Mouse (Mus musculus) intestine, postnatal 0 days (tissue): ENCODE results near the gene Egln3. TPM values are rescaled to one million over a fixed set of nuclear protein-coding genes. Genes with fewer than 3 reads are reported as not detected.

Experiments
- ATAC-seq: fragments of 200-750 bp; cut with Nextera tagmentation; 2 replicates; pipeline ENCODE4 v1.8.0; 2017; ENCODE audit warnings: mild to moderate bottlenecking, moderate TSS enrichment, moderate library complexity
- H3K27ac ChIP-seq: fragments of 300-500 bp; sonication (generic); 2 replicates; pipeline ENCODE4 v1.5.1; 2014; ENCODE audit warnings: mild to moderate bottlenecking, low read depth, low read length, moderate library complexity
- H3K27me3 ChIP-seq: fragments of 300-500 bp; sonication (generic); replicated peaks from 2 replicates; pipeline ENCODE4 v1.6.1; 2014; ENCODE audit warnings: low read length, mixed read lengths; ENCODE audit not compliant: control insufficient read depth, insufficient read depth
- H3K36me3 ChIP-seq: fragments of 300-500 bp; sonication (generic); 2 replicates; pipeline ENCODE4 v1.6.1; 2014; ENCODE audit warnings: mild to moderate bottlenecking, moderate library complexity; ENCODE audit not compliant: control insufficient read depth, insufficient read depth
- H3K4me1 ChIP-seq: fragments of 300-500 bp; sonication (generic); replicated peaks from 2 replicates; pipeline ENCODE4 v1.6.1; 2014; ENCODE audit warnings: antibody characterized with exemption, low read length, mixed read lengths; ENCODE audit not compliant: control insufficient read depth, insufficient read depth
- H3K4me2 ChIP-seq: fragments of 300-500 bp; sonication (generic); replicated peaks from 2 replicates; pipeline ENCODE4 v1.6.1; 2014; ENCODE audit warnings: low read depth, mild to moderate bottlenecking, moderate library complexity
- H3K4me3 ChIP-seq: fragments of 300-500 bp; sonication (generic); 2 replicates; pipeline ENCODE4 v1.5.1; 2014; ENCODE audit warnings: low read depth, low read length
- H3K9ac ChIP-seq: fragments of 300-500 bp; sonication (generic); 2 replicates; pipeline ENCODE4 v1.6.1; 2014; ENCODE audit warnings: mild to moderate bottlenecking, low read depth, low read length
- H3K9me3 ChIP-seq: fragments of 300-500 bp; sonication (generic); 2 replicates; pipeline ENCODE4 v1.6.1; 2016; ENCODE audit warnings: mixed run types; ENCODE audit not compliant: control insufficient read depth
- CTCF ChIP-seq: sonication (generic); IDR thresholded peaks from 2 replicates; pipeline ENCODE4 v1.5.1; 2016; ENCODE audit warnings: low read depth, mild to moderate bottlenecking, control low read depth, antibody characterized with exemption, moderate library complexity
- WGBS: fragments of 180-500 bp; shearing (Covaris S2); extraction: QIAGEN DNeasy Blood & Tissue Kit; methylation state at CpG from one replicate; pipeline ENCODE4 v1.1.7; 2014; 5-methylcytosine and 5-hydroxymethylcytosine counted together
- polyA plus RNA-seq: library from polyadenylated mRNA; unstranded; fragments of >200 nt; fragmentation: Nextera tagmentation; extraction: Ambion mirVana; gene quantifications from 2 replicates; pipeline ENCODE4 v1.2.1, GENCODE M21; 2015

Gene Egln3
- polyA plus RNA-seq, 1 experiment from 2014 or later: 39.2 TPM

- H3K36me3 ChIP-seq: peaks cover 44% of the 10 kb centered on the region
- H3K27me3 ChIP-seq: no peaks in the 10 kb centered on the region
- H3K27ac ChIP-seq: no peak overlapping the region
- H3K4me2 ChIP-seq: no peak overlapping the region
- no peak overlapping the region for H3K4me3 ChIP-seq
- H3K4me1 ChIP-seq: no peaks in the 10 kb centered on the region
- 84% methylated on average over 3 of the region's 3 CpGs for WGBS
- no peak overlapping the region for H3K9ac ChIP-seq
- no peak for ATAC-seq
- TF ChIP-seq CTCF: no peak
- H3K9me3 ChIP-seq: no peaks in the 10 kb centered on the region
Observed at GRCm38 (mm10) chr12:54178323-54178722, 25.3 kb downstream of the Egln3 start.

DNA sequence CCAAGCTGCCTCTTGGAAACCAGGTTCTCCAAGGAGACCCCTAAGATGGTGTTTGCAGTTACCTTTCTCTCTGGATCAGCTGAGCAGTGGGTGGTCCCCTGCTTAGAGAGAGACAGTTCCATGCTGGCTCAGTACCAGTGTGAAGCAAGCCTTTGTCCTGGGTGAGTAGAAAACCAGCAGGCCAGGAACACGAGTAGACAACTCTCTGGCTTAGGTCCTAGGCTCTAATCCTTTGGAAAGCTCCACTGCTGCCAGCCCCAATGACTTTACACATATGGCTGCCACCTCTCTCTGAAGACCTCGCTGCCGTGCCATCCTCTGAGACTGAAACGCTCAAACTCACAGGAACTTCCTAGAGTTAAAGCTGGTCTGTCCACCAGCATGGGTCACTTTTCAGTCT lies 34.9 kb downstream of the Egln3 start:
- no peaks in the 10 kb centered on the region for H3K9me3 ChIP-seq
- WGBS: 90% methylated on average over 4 of the region's 4 CpGs
- no peak for TF ChIP-seq CTCF
- no peak overlapping the region for H3K4me3 ChIP-seq
- no peak overlapping the region for H3K9ac ChIP-seq
- no peaks in the 10 kb centered on the region; the same call in 1 of the 2 replicates for H3K36me3 ChIP-seq
- no peak for ATAC-seq
- H3K27ac ChIP-seq: no peak overlapping the region
- no peaks in the 10 kb centered on the region; the same call in 1 of the 2 replicates for H3K4me1 ChIP-seq
- no peak overlapping the region for H3K4me2 ChIP-seq
- H3K27me3 ChIP-seq: no peaks in the 10 kb centered on the region

DNA sequence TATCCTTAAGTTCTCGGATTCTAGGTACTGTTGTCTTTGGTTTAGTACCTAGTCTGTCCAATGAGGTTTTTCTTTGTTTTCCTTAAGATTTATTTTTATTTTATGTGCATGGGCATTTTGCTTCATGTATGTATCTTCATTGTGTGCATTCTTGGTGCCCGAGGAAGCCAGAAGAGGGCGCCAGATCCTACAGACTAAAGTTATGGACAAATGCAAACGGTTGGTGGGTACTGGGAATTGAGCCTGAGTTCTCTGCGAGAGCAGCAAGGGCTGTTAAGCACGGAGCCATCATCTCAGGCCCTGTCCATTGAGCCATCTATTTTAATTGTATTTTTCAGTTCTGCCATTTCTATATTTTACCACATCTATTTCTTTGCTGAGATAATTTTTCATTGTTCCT lies 35.9 kb downstream of the Egln3 start:
- Histone ChIP-seq H3K9me3 (no peaks in the 10 kb centered on the region), H3K27me3 (no peaks in the 10 kb centered on the region), H3K4me1 (no peaks in the 10 kb centered on the region; the same call in 1 of the 2 replicates), H3K27ac (no peak overlapping the region), H3K9ac (no peak overlapping the region), H3K36me3 (no peaks in the 10 kb centered on the region), H3K4me3 (no peak overlapping the region), H3K4me2 (no peak overlapping the region)
- 93% methylated on average over 6 of the region's 6 CpGs for WGBS
- ATAC-seq: no peak
- TF ChIP-seq CTCF: peak; percentile 62

DNA sequence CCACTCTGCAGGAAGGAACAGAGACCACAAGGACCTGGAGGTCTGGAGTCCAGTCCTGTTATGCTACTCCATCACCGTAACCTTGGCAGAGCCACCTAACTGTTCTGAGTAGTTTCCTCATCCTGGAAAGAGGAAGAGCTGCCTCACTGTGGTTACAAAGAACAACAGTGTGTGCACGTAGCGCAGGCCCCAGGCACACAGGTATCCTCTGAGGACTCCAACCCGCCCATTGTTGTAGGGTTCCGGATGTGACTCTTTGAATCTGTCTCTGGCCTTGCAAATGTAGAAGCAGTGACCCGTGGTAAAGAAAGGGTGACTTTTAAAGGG lies 39.0 kb downstream of the Egln3 start:
- H3K36me3 ChIP-seq: no peaks in the 10 kb centered on the region
- no peaks in the 10 kb centered on the region for H3K9me3 ChIP-seq
- H3K4me3 ChIP-seq: no peak overlapping the region
- H3K4me2 ChIP-seq: no peak overlapping the region
- H3K9ac ChIP-seq: no peak overlapping the region
- H3K27ac ChIP-seq: no peak overlapping the region; the same call in 1 of the 2 replicates
- no peak for ATAC-seq
- no peak for TF ChIP-seq CTCF
- 54% methylated on average over 6 of the region's 6 CpGs for WGBS
- no peaks in the 10 kb centered on the region for H3K27me3 ChIP-seq
- H3K4me1 ChIP-seq: peaks cover 5% of the 10 kb centered on the region

GRCm38 (mm10) chr12:54164040-54164723 lies 39.5 kb downstream of the Egln3 start:
- no peak overlapping the region for H3K4me2 ChIP-seq
- H3K27ac ChIP-seq: peak overlapping the region; percentile 50
- peaks cover 5% of the 10 kb centered on the region for H3K4me1 ChIP-seq
- H3K4me3 ChIP-seq: no peak overlapping the region
- WGBS: 46% methylated on average over 9 of the region's 9 CpGs
- H3K36me3 ChIP-seq: no peaks in the 10 kb centered on the region
- H3K9me3 ChIP-seq: no peaks in the 10 kb centered on the region
- no peak overlapping the region for H3K9ac ChIP-seq
- TF ChIP-seq CTCF: no peak
- ATAC-seq: peak; percentile 31
- H3K27me3 ChIP-seq: no peaks in the 10 kb centered on the region

DNA sequence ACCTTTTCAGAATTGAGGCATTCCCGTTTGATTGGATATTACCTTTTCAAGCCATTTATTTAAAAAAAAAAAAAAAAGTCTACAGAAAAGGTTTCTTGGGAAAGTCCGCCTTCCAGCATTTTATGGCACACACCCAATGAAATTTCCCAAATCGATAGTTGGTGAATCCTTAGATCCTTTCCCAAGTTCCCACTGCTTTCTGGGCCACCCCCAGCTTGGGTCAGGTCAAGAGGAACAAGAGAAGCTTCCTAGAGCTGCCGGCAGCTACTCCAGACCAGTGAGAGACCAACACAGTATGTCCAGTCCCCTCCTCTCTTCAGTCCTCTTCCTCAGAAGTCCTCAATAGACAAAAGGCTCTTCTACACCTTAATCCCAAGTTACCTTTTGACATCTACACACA lies 40.5 kb downstream of the Egln3 start:
- peak overlapping the region; percentile 87 for H3K27ac ChIP-seq
- H3K4me1 ChIP-seq: peaks cover 5% of the 10 kb centered on the region
- TF ChIP-seq CTCF: no peak
- no peak for ATAC-seq
- H3K4me2 ChIP-seq: peak overlapping the region; percentile 64
- H3K4me3 ChIP-seq: peak overlapping the region; percentile 31
- H3K9ac ChIP-seq: peak overlapping the region; percentile 5; the same call in 1 of the 2 replicates
- H3K36me3 ChIP-seq: no peaks in the 10 kb centered on the region
- H3K27me3 ChIP-seq: no peaks in the 10 kb centered on the region
- H3K9me3 ChIP-seq: no peaks in the 10 kb centered on the region
- 9% methylated on average over 4 of the region's 4 CpGs for WGBS
